Mouse (Mus musculus) limb, embryonic 15.5 days (tissue): ENCODE results near the gene Nfic. TPM values are rescaled to one million over a fixed set of nuclear protein-coding genes. Genes with fewer than 3 reads are reported as not detected.
A peak's percentile ranks its signal among the peaks of the same experiment; 100 is the strongest.

Experiments used
- ATAC-seq: fragments of 200-750 bp; cut with Nextera tagmentation; 2 replicates; pipeline ENCODE4 v1.8.0; 2017; ENCODE audit warnings: low read depth, moderate TSS enrichment; ENCODE audit not compliant: insufficient number of reproducible peaks, low FRiP score, low TSS enrichment
- H3K27ac ChIP-seq: fragments of 300-500 bp; sonication (generic); 2 replicates; pipeline ENCODE4 v1.5.1; 2015; ENCODE audit warnings: moderate library complexity, mild to moderate bottlenecking, inconsistent platforms
- H3K27me3 ChIP-seq: fragments of 300-500 bp; sonication (generic); 2 replicates; pipeline ENCODE4 v1.6.1; 2015; ENCODE audit warnings: inconsistent platforms
- H3K36me3 ChIP-seq: fragments of 300-500 bp; sonication (generic); 2 replicates; pipeline ENCODE4 v1.6.1; 2015; ENCODE audit warnings: inconsistent platforms
- H3K4me1 ChIP-seq: fragments of 300-500 bp; sonication (generic); 2 replicates; pipeline ENCODE4 v1.6.1; 2015; ENCODE audit warnings: inconsistent platforms
- H3K4me2 ChIP-seq: fragments of 300-500 bp; sonication (generic); 2 replicates; pipeline ENCODE4 v1.6.1; 2015; ENCODE audit warnings: mild to moderate bottlenecking, inconsistent platforms
- H3K4me3 ChIP-seq: fragments of 300-500 bp; sonication (generic); 2 replicates; pipeline ENCODE4 v1.5.1; 2015; ENCODE audit warnings: mild to moderate bottlenecking, inconsistent platforms
- H3K9ac ChIP-seq: fragments of 300-500 bp; sonication (generic); 2 replicates; pipeline ENCODE4 v1.6.1; 2015; ENCODE audit warnings: inconsistent platforms
- H3K9me3 ChIP-seq: fragments of 300-500 bp; sonication (generic); 2 replicates; pipeline ENCODE4 v1.6.1; 2016; ENCODE audit warnings: inconsistent platforms
- WGBS: fragments of 180-500 bp; shearing (Covaris S2); methylation state at CpG from one replicate; pipeline ENCODE4 v1.1.7; 2015; 5-methylcytosine and 5-hydroxymethylcytosine counted together
- polyA plus RNA-seq: library from polyadenylated mRNA; unstranded; fragments of >200 nt; fragmentation: Nextera tagmentation; extraction: Ambion mirVana; gene quantifications from 2 replicates; pipeline ENCODE4 v1.2.1, GENCODE M21; 2015

Gene Nfic
- polyA plus RNA-seq, 1 experiment from 2014 or later = 138 TPM

GRCm38 (mm10) chr10:81464405-81465264 lies 9.2 kb upstream of the Nfic start:
- peak overlapping the region; percentile 47 for H3K4me2 ChIP-seq
- H3K27ac ChIP-seq = no peak overlapping the region
- peak overlapping the region; percentile 26 for H3K4me3 ChIP-seq
- no peak overlapping the region for H3K9ac ChIP-seq
- peak; percentile 43 for ATAC-seq
- peaks cover 24% of the 10 kb centered on the region for H3K4me1 ChIP-seq
- H3K36me3 ChIP-seq = no peaks in the 10 kb centered on the region
- no peaks in the 10 kb centered on the region for H3K9me3 ChIP-seq
- H3K27me3 ChIP-seq = peaks cover 100% of the 10 kb centered on the region
- WGBS = 2% methylated on average over 33 of the region's 33 CpGs

- Histone ChIP-seq H3K27me3 (peaks cover 100% of the 10 kb centered on the region), H3K4me3 (no peak overlapping the region), H3K27ac (no peak overlapping the region), H3K9me3 (no peaks in the 10 kb centered on the region), H3K4me1 (peaks cover 24% of the 10 kb centered on the region), H3K9ac (no peak overlapping the region), H3K4me2 (no peak overlapping the region), H3K36me3 (no peaks in the 10 kb centered on the region)
- WGBS = 70% methylated on average over 4 of the region's 4 CpGs
- ATAC-seq = no peak
These were observed 8.1 kb upstream of the Nfic start for GRCm38 (mm10) chr10:81463531-81463930.

DNA sequence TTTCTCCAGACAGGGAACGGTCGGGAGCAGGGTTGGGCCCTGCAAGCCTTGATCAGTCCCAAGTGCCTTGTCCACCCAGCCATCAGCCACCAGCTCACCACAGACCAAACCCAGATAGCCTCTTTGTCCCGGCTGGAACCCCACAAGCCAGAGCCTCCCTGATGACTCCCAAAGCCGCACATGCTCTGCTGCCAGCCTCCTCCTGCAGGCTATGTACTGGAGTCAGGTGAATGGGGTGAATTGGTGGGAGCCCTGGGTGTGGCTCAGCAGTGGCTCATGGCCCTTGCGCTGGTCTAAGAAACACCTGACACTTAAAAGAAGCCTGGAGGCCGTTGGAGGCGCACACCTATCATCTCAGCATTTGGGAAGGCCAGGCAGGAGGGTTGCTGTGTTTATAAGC lies 7.5 kb upstream of the Nfic start:
- Histone ChIP-seq H3K4me1 (peaks cover 24% of the 10 kb centered on the region), H3K9ac (no peak overlapping the region), H3K27me3 (peaks cover 100% of the 10 kb centered on the region), H3K9me3 (no peaks in the 10 kb centered on the region), H3K4me2 (no peak overlapping the region), H3K27ac (no peak overlapping the region), H3K4me3 (no peak overlapping the region), H3K36me3 (no peaks in the 10 kb centered on the region)
- ATAC-seq = no peak
- 68% methylated on average over 7 of the region's 7 CpGs for WGBS

DNA sequence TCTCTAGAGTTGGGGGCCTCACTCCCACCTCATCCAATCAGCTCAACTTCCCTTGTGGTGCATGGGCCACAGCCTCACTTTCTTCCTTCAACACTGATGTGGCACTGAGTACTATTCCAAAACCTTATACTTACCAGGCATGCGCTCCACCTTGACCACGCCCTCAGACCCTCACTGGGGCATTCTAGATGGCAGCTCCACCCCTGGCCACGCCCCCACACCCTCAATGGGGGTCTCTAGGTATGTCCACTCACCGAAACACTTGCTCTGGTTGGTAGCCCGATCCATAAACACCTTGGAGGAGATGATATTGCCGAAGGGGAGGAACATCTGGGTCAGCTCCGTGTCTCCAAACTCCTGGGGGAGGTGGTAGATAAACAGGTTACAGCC lies 7.0 kb upstream of the Nfic start:
- WGBS = 33% methylated on average over 7 of the region's 7 CpGs
- Histone ChIP-seq H3K9ac (no peak overlapping the region), H3K4me3 (no peak overlapping the region), H3K9me3 (no peaks in the 10 kb centered on the region), H3K4me1 (peaks cover 24% of the 10 kb centered on the region), H3K36me3 (no peaks in the 10 kb centered on the region), H3K27ac (no peak overlapping the region), H3K4me2 (no peak overlapping the region), H3K27me3 (peaks cover 100% of the 10 kb centered on the region)
- ATAC-seq = no peak

DNA sequence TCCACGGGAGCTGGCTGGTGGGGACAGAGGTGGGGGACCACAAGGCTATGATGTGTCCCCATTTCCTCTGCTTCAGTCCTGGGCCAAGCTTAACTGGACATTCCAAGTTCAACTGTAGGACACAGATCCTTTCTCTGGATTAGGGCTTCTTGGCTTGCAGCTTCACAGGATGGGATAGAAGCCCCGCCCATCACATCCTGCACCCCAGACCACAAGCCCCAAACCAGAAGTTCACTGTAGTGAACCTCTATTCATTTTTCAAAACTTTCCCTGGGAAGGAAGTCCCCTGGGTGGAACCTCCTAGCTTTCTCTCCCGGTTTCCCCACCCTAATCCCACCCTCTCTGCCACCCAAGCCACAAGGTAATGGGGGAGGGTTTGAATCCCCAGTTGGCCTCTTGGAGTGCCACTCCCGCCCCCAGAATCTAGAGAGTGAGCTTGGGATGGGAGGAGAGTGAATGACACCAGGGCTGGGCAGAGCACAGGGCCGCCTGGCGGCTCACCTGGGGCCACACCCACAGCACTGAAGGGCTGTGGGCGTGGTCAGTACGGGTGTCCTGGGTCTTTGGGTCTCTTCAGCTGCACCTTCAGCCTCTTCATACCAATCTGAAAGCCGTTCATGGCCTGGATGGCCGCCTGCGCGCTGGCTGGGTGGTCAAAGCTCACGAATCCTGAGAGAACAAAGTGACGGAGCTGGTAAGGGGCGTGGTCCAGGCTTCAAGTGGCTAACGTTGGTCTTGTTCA lies 6.4 kb upstream of the Nfic start:
- H3K4me2 ChIP-seq = no peak overlapping the region

GRCm38 (mm10) chr10:81460951-81461350 lies 5.5 kb upstream of the Nfic start:
- Histone ChIP-seq H3K27me3 (peaks cover 100% of the 10 kb centered on the region), H3K4me2 (no peak overlapping the region), H3K9ac (no peak overlapping the region), H3K27ac (no peak overlapping the region), H3K36me3 (no peaks in the 10 kb centered on the region), H3K9me3 (no peaks in the 10 kb centered on the region), H3K4me1 (peaks cover 24% of the 10 kb centered on the region), H3K4me3 (no peak overlapping the region)
- WGBS = 36% methylated on average over 11 of the region's 11 CpGs
- no peak for ATAC-seq

More for the DNA sequence above, 6.4 kb upstream of the Nfic start:
- no peak for ATAC-seq
- no peaks in the 10 kb centered on the region for H3K36me3 ChIP-seq
- H3K27ac ChIP-seq = no peak overlapping the region
- peaks cover 100% of the 10 kb centered on the region for H3K27me3 ChIP-seq
- no peak overlapping the region for H3K4me3 ChIP-seq
- peaks cover 24% of the 10 kb centered on the region for H3K4me1 ChIP-seq
- no peaks in the 10 kb centered on the region for H3K9me3 ChIP-seq
- 5% methylated on average over 16 of the region's 16 CpGs for WGBS
- no peak overlapping the region for H3K9ac ChIP-seq

GRCm38 (mm10) chr10:81460471-81460870 lies 5.0 kb upstream of the Nfic start:
- H3K36me3 ChIP-seq = no peaks in the 10 kb centered on the region
- H3K27ac ChIP-seq = no peak overlapping the region
- H3K4me3 ChIP-seq = no peak overlapping the region
- no peak for ATAC-seq
- WGBS = 22% methylated on average over 20 of the region's 20 CpGs
- H3K4me1 ChIP-seq = peaks cover 23% of the 10 kb centered on the region
- H3K9me3 ChIP-seq = no peaks in the 10 kb centered on the region
- H3K4me2 ChIP-seq = no peak overlapping the region
- no peak overlapping the region for H3K9ac ChIP-seq
- H3K27me3 ChIP-seq = peaks cover 100% of the 10 kb centered on the region

- H3K27ac ChIP-seq = no peak overlapping the region
- peaks cover 13% of the 10 kb centered on the region for H3K4me1 ChIP-seq
- 50% methylated on average over 21 of the region's 21 CpGs for WGBS
- no peaks in the 10 kb centered on the region for H3K9me3 ChIP-seq
- no peak for ATAC-seq
- no peak overlapping the region for H3K4me3 ChIP-seq
- H3K4me2 ChIP-seq = no peak overlapping the region
- H3K27me3 ChIP-seq = peaks cover 100% of the 10 kb centered on the region
- H3K36me3 ChIP-seq = no peaks in the 10 kb centered on the region
- H3K9ac ChIP-seq = no peak overlapping the region
These were observed 4.0 kb upstream of the Nfic start for GRCm38 (mm10) chr10:81459399-81459798.

- no peak overlapping the region for H3K9ac ChIP-seq
- peaks cover 99% of the 10 kb centered on the region for H3K27me3 ChIP-seq
- no peaks in the 10 kb centered on the region for H3K9me3 ChIP-seq
- no peak overlapping the region for H3K27ac ChIP-seq
- no peak overlapping the region for H3K4me3 ChIP-seq
- H3K4me1 ChIP-seq = peaks cover 8% of the 10 kb centered on the region
- 76% methylated on average over 6 of the region's 6 CpGs for WGBS
- H3K36me3 ChIP-seq = no peaks in the 10 kb centered on the region
- H3K4me2 ChIP-seq = no peak overlapping the region
- ATAC-seq = no peak
These were observed 2.8 kb upstream of the Nfic start for GRCm38 (mm10) chr10:81458267-81458666.

GRCm38 (mm10) chr10:81457624-81458023 lies 2.2 kb upstream of the Nfic start:
- no peak for ATAC-seq
- Histone ChIP-seq H3K27me3 (peaks cover 99% of the 10 kb centered on the region), H3K36me3 (no peaks in the 10 kb centered on the region), H3K27ac (no peak overlapping the region), H3K4me2 (no peak overlapping the region), H3K4me1 (peaks cover 13% of the 10 kb centered on the region), H3K4me3 (no peak overlapping the region), H3K9me3 (no peaks in the 10 kb centered on the region), H3K9ac (no peak overlapping the region)
- WGBS = 82% methylated on average over 8 of the region's 8 CpGs

DNA sequence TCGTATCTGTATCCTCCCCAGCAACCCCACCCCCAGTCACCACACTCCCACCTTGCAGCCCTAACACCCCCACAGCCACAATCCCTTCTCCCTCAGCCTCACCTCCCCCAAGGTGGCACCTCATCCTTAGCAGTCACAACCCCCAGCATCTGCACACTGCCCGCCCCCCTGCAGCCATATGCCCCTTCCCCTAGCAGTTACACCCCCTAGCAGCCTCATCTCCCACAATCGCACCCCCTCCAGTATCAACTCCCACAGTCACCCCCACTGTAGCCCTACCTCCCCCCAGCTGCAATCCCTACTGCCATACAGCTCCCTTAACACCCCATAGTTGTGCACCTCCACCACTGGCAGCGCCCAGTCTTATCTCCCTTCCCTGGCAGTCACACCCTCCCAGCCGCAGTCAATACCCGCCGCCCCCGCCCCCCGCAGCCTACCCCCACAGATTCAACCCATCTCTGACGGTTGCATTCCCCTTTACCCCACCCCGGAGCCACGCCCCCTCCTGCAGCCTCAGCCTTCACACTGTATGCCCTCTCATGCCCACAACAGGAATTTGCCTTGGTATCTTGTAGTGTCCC lies 1.6 kb upstream of the Nfic start:
- ATAC-seq = no peak
- Histone ChIP-seq H3K4me3 (no peak overlapping the region), H3K27me3 (peaks cover 99% of the 10 kb centered on the region), H3K36me3 (no peaks in the 10 kb centered on the region), H3K9ac (no peak overlapping the region), H3K27ac (no peak overlapping the region), H3K4me1 (peaks cover 17% of the 10 kb centered on the region), H3K4me2 (no peak overlapping the region), H3K9me3 (no peaks in the 10 kb centered on the region)
- WGBS = 48% methylated on average over 12 of the region's 12 CpGs

DNA sequence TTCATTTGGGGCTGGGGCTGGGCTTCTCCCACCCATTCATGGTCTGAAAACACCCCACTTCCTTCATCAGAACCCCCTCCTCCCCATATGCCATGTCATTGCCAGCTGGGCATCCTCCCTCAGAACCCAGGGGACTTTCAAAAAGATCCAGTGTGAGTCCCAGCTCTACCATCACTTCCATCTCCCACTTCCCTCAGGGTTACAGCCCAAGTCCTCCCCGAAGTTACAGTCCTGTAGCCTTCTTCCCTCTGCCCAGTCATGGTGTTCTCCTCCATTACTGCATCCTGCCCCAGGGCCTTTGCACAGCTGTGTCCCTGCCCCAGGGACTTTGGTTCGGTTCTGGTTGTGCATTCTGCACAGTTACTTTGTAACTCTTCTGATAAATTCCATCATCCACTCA lies 1.3 kb downstream of the Nfic start:
- no peaks in the 10 kb centered on the region for H3K36me3 ChIP-seq
- 72% methylated on average over 2 of the region's 2 CpGs for WGBS
- peaks cover 11% of the 10 kb centered on the region for H3K4me1 ChIP-seq
- no peak for ATAC-seq
- H3K9me3 ChIP-seq = no peaks in the 10 kb centered on the region
- H3K9ac ChIP-seq = no peak overlapping the region
- H3K4me3 ChIP-seq = no peak overlapping the region
- H3K27me3 ChIP-seq = peaks cover 92% of the 10 kb centered on the region
- H3K27ac ChIP-seq = no peak overlapping the region
- no peak overlapping the region for H3K4me2 ChIP-seq
